Mouse (Mus musculus): ENCODE measurements around the gene Eng.

DNA sequence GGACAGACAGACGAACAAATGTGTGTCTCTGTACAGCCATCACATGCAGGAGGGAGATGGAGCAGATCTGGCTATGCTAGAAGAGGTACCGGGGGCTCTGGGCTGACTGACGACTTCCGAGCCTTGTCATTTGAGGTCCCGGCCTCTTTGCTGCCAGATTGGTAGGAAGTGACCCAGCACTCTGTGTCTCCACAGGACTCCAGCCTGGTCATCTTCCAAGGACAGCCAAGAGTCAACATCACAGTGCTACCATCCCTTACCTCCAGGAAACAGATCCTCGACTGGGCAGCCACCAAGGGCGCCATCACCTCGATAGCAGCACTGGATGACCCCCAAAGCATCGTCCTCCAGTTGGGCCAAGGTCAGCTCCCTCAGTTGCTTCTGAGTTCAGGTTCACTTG is 24.8 kb downstream of the Eng start:
- no peak for TF ChIP-seq POLR2A (IDR thresholded peaks at IDR 0.05; ENCODE audit: low read depth, low read length)
- no peak for TF ChIP-seq CTCF (conservative IDR thresholded peaks at IDR 0.05; ENCODE audit: insufficient read depth, insufficient read length, low read depth, low read length)

Data from kidney, adult 2 months (tissue).